Mouse (Mus musculus) colon, adult 2 months (tissue): ENCODE results near the gene Lrfn2. TPM values are rescaled to one million over a fixed set of nuclear protein-coding genes. Genes with fewer than 3 reads are reported as not detected.

Source experiments
- polyA plus RNA-seq: library from polyadenylated mRNA; depleted of rRNA; stranded (reverse); fragments of >200 nt; gene quantifications from 2 replicates; pipeline ENCODE4 v1.2.3, GENCODE M21; 2012; rRNA removed

Gene Lrfn2
- 0.21 and 0.36 TPM in 2 replicates for polyA plus RNA-seq

DNA sequence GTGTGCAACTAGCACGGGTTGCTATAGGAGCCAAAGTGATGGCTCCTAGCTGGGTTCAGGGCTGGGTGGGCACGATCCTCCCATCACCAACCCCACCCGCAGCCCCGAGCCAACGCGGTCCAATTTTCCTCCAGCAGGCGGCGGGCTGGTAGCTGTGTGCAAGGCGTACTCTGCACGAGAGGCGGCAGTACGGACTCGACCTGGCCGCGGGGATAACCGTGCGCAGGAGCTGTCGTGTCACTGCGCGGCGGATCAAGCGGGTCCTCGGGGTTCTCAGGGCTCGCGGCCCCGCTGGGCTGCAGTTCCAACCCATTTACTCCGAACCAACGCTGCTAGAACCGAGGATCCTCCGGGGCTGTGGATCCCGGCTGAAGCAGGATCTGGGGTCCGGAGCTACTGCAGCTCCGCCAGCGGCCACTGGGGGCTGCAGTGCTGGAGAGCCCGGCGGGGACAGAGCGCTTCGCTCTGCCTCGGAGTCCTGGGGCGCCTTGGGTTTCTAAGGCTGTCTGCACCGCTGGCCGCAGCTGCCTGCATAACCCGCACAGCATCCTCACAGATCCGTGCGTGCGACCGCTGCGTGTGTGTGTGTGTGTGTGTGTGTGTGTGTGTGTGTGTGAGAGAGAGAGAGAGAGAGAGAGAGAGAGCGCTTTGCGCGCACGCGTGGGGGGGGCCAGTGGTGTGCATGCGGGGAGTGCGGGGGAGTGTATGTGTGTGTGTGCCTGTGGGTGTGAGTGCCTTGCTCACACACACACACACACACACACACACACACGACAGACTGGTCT is at the start of gene Lrfn2:
Gene Lrfn2, plus strand, starts transcription at position 759 of the 785 bp plus-strand sequence.

